Mouse (Mus musculus): ENCODE measurements around the gene Aggf1.

GRCm38 (mm10) chr13:95332086-95332899, 42.9 kb downstream of the Aggf1 start:
- no peak for TF ChIP-seq CTCF (IDR thresholded peaks at IDR 0.05; ENCODE audit: borderline replicate concordance, control insufficient read depth, extremely low read depth, insufficient read depth, low read length, poor library complexity)
- TF ChIP-seq POLR2A (IDR thresholded peaks at IDR 0.05; ENCODE audit: control insufficient read depth, extremely low read depth, insufficient read depth, low read length, poor library complexity) = no peak
